Mouse (Mus musculus): Measurements from ENCODE around the gene Wrap73. TPM values are rescaled to one million over a fixed set of nuclear protein-coding genes. Genes with fewer than 3 reads are reported as not detected.

Gene Wrap73
- total RNA-seq, 2 experiments from 2014 or later = 30.7 to 34.8 TPM

DNA sequence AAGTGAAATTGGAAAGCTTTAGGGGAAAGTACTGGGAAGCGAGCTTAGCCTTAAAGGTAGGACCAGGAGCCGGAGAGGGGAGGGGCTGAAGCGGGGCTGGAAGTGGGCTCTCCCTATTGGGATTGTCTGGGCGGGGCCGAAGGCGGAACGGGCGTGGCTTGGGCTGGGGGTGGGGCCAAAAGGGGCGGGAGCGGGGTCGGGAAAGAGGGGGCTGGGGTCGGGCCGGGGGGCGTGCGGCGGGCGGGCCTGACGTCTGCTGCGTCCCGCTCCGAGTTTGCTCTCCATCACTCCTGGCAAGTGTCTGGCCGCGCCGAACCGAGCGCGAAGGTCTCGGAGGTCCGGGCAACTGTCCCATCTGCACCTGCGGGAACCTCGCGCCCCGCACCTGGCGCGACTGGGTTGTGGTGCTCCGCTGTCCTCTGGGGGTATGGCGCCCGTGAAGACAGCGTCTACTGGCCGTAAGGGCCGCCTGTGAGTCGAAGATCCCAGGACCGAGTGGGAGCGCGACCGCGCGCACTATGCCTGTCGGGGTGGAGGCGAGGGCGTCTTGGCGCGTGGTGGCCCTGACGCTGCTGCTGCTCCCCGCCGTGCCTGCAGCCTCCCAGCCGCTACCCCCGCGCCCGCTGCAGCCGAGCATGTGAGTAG lies 28.5 kb downstream of the Wrap73 start, which contains the start of gene Megf6:
Gene Megf6 (plus strand): TSS at position 225 of the 645 bp plus-strand sequence.
- intact Hi-C loops (cut with DNase I) = loop anchor here (2.0 kb wide), 1 partner anchor 130 kb away; the partner anchor contains the start of gene Arhgef16
- no peak for DNase-seq (ENCODE audit: low spot score in 2 of 2)

DNA sequence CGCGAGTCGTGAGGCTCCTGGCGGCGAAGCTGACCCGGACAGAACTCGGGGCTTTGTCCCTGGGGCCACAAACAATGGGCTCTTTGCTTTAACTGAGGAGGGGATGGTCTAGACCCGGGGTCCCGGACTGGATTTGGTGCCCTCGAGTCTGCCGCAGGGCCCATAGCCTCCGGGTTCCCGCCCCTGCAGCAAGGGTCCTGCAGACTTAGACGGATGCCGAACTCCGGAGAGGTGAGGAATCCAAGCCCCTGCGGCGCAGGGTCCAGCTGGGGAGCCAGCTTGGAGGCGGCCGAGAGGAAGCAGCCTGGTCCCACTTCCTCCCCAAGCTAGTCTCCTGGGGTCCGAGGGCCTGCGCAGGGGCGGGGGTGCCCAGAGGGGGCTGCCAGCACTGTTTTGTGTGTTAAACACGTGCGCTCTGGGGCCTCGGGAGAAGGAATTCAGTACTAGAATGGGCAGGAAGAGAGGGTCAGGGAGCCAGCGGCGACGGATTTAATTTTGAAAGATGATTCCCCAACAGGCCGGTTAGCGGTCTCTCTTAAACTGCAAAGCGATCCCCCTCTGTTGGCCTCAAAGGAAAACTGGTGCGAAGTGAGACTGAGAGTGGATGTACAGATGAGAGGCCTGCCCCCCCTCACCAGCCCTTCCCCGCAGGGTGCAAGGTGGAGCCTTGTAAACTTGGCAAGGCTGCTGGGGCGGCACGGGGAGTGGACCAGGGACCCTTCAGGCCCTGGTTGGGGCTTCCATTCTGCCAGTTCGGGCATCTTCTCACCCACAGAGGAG lies 29.2 kb downstream of the Wrap73 start:
- intact Hi-C loops (cut with DNase I) = loop anchor here (2.0 kb wide), 1 partner anchor 129 kb away; the partner anchor contains the start of gene Arhgef16
- DNase-seq (ENCODE audit: low spot score in 2 of 2) = no peak

DNA sequence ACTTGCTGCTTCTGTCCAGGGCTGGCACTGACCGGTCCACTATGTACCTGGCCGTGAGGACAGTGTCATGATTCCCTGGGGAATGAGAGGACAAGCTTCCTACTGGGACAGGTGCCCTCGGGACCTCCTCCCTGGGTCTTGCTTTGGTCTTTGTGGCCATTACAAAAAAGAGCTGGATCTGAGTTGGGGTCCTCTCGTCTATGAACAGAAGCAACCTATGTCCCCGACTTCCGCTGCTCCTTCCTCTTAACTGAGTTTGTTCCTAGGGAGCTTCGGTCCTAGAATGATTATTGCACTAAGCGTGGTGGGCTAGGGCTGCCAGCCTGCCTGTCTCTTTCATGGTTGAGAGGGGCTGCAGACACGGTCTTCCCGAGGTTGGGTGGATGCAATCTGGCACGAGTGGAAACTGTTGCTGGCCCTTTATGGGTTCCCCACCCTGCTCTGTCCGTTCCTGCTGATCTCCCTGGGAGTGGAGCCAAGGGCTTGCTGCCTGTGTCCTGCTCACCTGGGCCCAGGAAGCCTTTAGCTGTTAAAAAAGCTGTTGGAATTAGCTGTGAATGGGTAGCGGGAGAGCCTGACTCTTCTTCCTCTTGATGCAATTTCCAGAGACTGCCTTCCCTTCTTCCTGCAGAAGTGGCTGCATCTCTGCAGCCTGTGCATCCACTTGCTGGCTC lies 29.9 kb downstream of the Wrap73 start:
- DNase-seq (ENCODE audit: low spot score in 2 of 2) = no peak
- intact Hi-C loops (cut with DNase I) = loop anchor here (2.0 kb wide), 1 partner anchor 129 kb away; the partner anchor contains the start of gene Arhgef16

DNA sequence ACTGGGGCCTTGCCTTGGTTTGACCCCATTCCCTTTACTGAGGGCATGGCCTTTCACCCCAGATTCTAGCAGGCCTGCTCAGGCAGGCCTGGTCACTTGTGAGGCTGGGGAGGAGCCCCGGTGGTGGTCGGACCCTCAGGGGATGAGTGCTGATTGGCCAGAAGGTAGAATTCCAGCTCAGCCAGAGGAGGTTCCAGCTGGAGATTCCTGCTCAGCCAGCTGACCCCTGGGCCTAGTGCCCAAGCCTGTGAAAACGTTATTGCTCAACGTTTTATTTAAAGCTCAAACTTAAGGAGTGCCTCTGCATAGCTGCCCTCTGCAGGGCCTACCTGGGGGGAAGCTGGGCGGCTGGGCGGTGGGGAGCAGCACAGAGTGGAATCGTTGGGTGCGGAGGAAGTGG lies 35.1 kb downstream of the Wrap73 start:
- intact Hi-C loops (cut with DNase I) = no loop called here

DNA sequence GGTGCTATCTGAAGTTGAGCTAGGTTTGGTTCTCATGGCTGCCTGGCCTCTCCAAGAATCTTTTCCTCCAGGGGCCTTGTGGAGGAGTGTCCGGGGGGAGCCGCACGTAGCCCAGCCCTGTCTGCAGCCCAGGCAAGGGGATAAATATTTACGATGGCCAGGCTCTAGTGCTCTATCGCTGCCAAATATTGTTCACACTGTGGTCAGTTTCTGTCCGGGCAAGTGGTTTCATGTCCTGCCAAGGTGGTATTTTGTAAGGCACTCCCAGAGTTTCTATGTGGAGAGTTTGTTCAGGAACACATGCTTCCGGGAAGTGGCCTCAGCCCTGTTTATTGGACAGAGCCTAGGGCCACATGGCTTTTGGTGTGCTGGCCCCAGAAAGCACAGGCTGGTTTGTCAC lies 38.8 kb downstream of the Wrap73 start:
- intact Hi-C loops (cut with DNase I) = no loop called here
- no peak for DNase-seq (ENCODE audit: low spot score in 2 of 2)

More for the DNA sequence above, 35.1 kb downstream of the Wrap73 start:
- DNase-seq (ENCODE audit: low spot score in 2 of 2) = no peak

DNA sequence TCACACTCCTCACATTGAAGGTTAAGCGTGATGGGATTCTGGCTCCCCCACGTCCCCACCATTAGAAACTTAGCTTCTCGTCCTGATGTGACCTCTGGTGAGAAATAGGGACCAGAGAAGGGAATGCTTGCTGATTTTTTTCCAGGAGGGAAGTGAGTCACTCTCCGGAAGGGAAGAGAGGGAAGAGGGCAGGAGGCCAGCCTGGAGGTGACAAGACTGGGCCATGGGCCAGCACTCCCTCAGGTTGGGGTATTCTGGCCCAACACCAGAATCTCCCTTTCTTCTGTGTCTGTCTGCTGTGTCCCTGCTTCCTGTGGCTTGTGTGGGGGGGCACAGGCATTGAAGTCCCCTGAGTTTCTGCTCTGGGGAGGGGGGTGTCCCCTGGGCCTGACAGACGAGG lies 41.4 kb downstream of the Wrap73 start:
- no peak for DNase-seq (ENCODE audit: low spot score in 2 of 2)
- intact Hi-C loops (cut with DNase I) = no loop called here

- DNase-seq (ENCODE audit: low spot score in 2 of 2) = no peak
- intact Hi-C loops (cut with DNase I) = no loop called here
These were observed 42.8 kb downstream of the Wrap73 start for GRCm38 (mm10) chr4:154185001-154185400.

GRCm38 (mm10) chr4:154186002-154186537 lies 43.9 kb downstream of the Wrap73 start:
- intact Hi-C loops (cut with DNase I) = no loop called here
- no peak for DNase-seq (ENCODE audit: low spot score in 2 of 2)

GRCm38 (mm10) chr4:154188948-154189347 lies 46.8 kb downstream of the Wrap73 start:
- no peak for DNase-seq (ENCODE audit: low spot score in 2 of 2)
- intact Hi-C loops (cut with DNase I) = no loop called here

GRCm38 (mm10) chr4:154197961-154198360 lies 55.8 kb downstream of the Wrap73 start:
- no peak for DNase-seq (ENCODE audit: low spot score in 2 of 2)
- intact Hi-C loops (cut with DNase I) = no loop called here

DNA sequence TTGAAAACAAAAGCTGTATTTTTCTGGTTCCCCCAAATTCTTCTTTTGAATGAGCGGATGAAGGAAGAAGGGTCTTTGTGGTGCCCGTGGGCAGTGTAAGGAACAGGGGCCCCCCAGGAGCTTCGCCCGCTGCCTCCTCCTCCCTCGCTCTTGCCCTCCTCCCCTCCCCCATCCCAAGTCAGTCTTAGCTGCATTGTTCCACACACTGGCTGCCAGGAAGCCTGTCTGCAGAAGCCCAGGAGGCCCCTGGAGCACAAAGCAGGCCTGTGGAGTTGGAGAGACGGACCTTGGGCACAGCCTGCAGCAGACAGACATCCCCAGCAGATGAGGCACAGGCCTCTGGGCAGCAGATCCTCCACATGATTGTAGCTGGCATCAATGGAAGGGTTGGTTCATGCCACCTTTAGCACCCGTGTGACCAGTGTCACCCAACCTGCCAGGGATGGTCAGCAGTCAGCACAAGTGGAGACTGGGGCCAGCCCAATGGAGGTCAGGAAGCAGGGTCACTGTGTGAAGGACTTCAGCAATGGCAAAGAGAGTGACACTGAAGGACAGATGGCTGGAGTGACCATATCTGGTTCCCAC lies 56.3 kb downstream of the Wrap73 start:
- intact Hi-C loops (cut with DNase I) = no loop called here

GRCm38 (mm10) chr4:154201511-154201910 lies 59.3 kb downstream of the Wrap73 start:
- no peak for DNase-seq (ENCODE audit: low spot score in 2 of 2)
- intact Hi-C loops (cut with DNase I) = no loop called here

More for the DNA sequence above, 56.3 kb downstream of the Wrap73 start:
- DNase-seq (ENCODE audit: low spot score in 2 of 2) = no peak

DNA sequence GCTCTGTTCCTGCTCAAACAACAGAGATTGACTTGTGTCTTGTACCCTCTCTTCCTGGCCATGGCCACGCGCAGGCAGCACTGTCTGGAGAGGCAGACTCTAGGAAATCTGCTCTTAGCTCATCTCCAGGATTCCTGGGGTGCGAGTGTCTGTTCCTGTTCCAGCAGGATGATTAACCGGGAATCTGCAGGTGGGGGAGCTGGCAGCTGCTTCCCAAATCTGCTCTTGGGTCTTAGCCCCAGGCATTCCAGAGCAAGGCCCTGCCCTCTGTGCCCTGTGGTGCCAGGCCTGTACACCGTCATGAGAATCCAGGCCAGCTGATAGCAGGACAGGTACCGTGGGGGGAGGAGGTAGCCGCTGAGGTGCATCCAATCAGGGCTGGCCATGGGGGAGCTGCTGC lies 62.4 kb downstream of the Wrap73 start:
- intact Hi-C loops (cut with DNase I) = no loop called here
- no peak for DNase-seq (ENCODE audit: low spot score in 2 of 2)

GRCm38 (mm10) chr4:154205392-154205791 lies 63.2 kb downstream of the Wrap73 start:
- DNase-seq (ENCODE audit: low spot score in 2 of 2) = no peak

GRCm38 (mm10) chr4:154207261-154207660 lies 65.1 kb downstream of the Wrap73 start:
- intact Hi-C loops (cut with DNase I) = loop anchor here (1.0 to 5.0 kb wide), 2 partner anchors 44 to 140 kb away; no protein-coding TSS in a partner anchor

More at GRCm38 (mm10) chr4:154205392-154205791, 63.2 kb downstream of the Wrap73 start:
- intact Hi-C loops (cut with DNase I) = loop anchor here (5.0 kb wide), 1 partner anchor 138 kb away; no protein-coding TSS in a partner anchor

GRCm38 (mm10) chr4:154209054-154209453 lies 66.9 kb downstream of the Wrap73 start:
- intact Hi-C loops (cut with DNase I) = loop anchor here (5.0 kb wide), 1 partner anchor 142 kb away; no protein-coding TSS in a partner anchor
- no peak for DNase-seq (ENCODE audit: low spot score in 2 of 2)

More at GRCm38 (mm10) chr4:154207261-154207660, 65.1 kb downstream of the Wrap73 start:
- peak; percentile 41 to 45 for DNase-seq (ENCODE audit: low spot score in 2 of 2)

DNA sequence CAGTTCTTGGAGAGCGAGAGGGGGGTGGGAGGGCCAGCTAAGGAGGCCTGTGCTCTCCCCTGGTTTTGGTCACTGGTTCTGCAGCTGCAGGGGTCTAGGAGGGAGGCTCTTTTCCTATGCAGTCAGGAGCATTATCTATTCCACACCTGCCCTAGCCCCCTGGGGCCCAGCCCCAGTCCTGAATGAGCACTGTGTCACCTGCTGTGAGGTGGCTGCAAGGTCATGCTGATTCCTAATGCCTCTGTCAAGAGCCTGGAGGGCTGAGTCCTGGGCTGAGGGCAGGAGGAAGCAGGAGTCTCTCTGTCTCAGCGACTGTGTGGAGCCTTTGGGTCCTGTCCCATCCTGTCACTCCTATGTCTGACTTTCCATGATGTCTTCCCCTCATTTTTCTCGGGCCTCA lies 67.7 kb downstream of the Wrap73 start:
- DNase-seq (ENCODE audit: low spot score in 2 of 2) = no peak
- intact Hi-C loops (cut with DNase I) = loop anchor here (5.0 kb wide), 1 partner anchor 143 kb away; no protein-coding TSS in a partner anchor

DNA sequence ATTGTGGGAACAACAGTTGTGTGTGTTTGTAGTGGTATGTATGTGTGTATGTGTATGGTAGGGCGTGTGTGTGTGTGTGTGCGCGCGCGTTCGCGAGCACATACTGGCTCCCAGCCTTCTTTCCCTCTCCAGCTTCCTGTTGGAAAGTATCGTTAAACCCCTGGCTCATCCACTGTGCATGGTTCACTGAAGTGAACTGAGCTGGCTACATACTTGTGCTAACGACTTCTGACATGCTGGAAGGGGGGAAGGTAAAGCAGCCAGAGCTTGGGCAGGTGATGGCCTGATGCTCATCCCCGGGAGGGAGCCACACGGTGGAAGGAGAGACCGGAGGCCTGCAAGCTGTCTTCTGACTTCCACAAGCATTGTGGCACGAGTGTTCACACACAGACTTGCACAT lies 69.3 kb downstream of the Wrap73 start:
- no peak for DNase-seq (ENCODE audit: low spot score in 2 of 2)
- intact Hi-C loops (cut with DNase I) = no loop called here

DNA sequence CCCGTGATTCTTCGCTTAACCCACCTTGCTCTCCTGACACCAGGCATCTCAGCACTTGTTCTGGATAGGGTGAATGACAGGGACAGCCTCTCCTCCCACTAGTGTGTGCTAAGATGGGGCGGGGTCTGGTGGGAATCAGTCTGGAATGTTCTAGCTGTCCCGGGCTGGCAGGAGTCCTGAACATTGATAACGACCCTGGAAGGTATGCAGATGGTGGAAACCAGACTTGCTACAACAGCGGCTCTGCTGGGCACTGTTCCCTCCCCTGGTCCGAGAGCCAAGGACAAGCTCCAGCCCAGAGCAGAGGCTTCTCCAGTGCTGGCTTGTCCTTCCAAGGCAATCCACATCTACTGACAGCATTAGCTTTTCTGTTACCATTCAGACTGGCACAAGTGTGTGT lies 71.4 kb downstream of the Wrap73 start:
- intact Hi-C loops (cut with DNase I) = no loop called here
- no peak for DNase-seq (ENCODE audit: low spot score in 2 of 2)
